Mouse (Mus musculus): ENCODE measurements at regions not wholly inside any gene's neighbourhood (a gene's known extent, or its start where the extent isn't known, plus 50 kb on each side); places are given as distances from the start of the nearest gene placed in this dataset.

DNA sequence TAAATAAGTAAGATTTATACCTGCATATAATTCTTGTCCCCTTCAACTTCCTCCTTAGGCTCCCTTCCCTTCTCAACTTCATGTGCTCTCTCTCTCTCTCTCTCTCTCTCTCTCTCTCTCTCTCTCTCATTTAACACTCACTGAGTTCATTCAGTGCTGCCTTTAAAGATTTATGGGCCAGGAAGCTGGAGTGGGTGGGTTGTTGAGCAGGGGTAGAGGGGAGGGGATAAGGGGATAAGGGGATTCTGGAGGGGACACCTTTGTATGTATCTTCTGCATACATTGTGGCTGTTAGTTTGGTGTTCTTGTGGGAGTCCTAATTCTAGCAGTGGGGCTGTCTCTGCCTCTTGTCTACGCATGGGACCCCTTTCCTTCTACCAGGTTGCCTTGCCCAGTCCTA, 138.3 kb downstream of the Otol1 start:
- TF ChIP-seq CTCF (IDR thresholded peaks at IDR 0.05; ENCODE audit: low read depth), result no peak
- TF ChIP-seq EP300 (IDR thresholded peaks at IDR 0.05; ENCODE audit: low read depth), result no peak

All from heart, postnatal 0 days (tissue).